Mouse (Mus musculus) cortical plate, adult 2 months (tissue): ENCODE results near the gene Pdpn.

ENCODE experiments used
- CTCF ChIP-seq: fragments of 200-500 bp; IDR thresholded peaks from 2 replicates; pipeline ENCODE4 v1.5.1; 2011; ENCODE audit warnings: mild to moderate bottlenecking, control low read depth, low read length; ENCODE audit not compliant: insufficient read depth; ENCODE audit errors: extremely low read depth
- POLR2A ChIP-seq: fragments of 200-500 bp; IDR thresholded peaks from 2 replicates; pipeline ENCODE4 v1.6.1; 2011; ENCODE audit warnings: mild to moderate bottlenecking, low read length, control low read depth; ENCODE audit not compliant: insufficient read depth; ENCODE audit errors: extremely low read depth

GRCm38 (mm10) chr4:143239615-143240201 lies 59.7 kb downstream of the Pdpn start:
- TF ChIP-seq CTCF (no peak), POLR2A (no peak)
